Mouse (Mus musculus) lung, adult 2 months (tissue): ENCODE results near the gene Pcbp2. TPM values are rescaled to one million over a fixed set of nuclear protein-coding genes. Genes with fewer than 3 reads are reported as not detected.

Source experiments
- DNase-seq: peaks from one replicate; pipeline ENCODE4 v3.0.0; 2022
- H3K4me1 ChIP-seq: fragments of 200-500 bp; 2 replicates; pipeline ENCODE4 v1.6.1; 2011; ENCODE audit warnings: low read length; ENCODE audit not compliant: control insufficient read depth, insufficient read depth
- H3K4me3 ChIP-seq: fragments of 200-500 bp; replicated peaks from 2 replicates; pipeline ENCODE3; 2011; ENCODE audit warnings: low read depth, mild to moderate bottlenecking, control low read depth, low read length; ENCODE audit errors: extremely low read depth
- CTCF ChIP-seq: fragments of 200-500 bp; IDR thresholded peaks from 2 replicates; pipeline ENCODE4 v1.5.1; 2011; ENCODE audit warnings: mild to moderate bottlenecking, low read length, control low read depth; ENCODE audit not compliant: insufficient read depth
- POLR2A ChIP-seq: fragments of 200-500 bp; IDR thresholded peaks from 2 replicates; pipeline ENCODE4 v1.6.1; 2011; ENCODE audit warnings: low read depth, mild to moderate bottlenecking, control low read depth, low read length, borderline replicate concordance; ENCODE audit errors: extremely low read depth
- WGBS: fragments of 180-500 bp; shearing (Covaris S2); methylation state at CpG from one replicate; pipeline ENCODE4 v1.1.7; 2018; 5-methylcytosine and 5-hydroxymethylcytosine counted together
- polyA plus RNA-seq: library from polyadenylated mRNA; depleted of rRNA; stranded (reverse); fragments of >200 nt; gene quantifications from 2 replicates; pipeline ENCODE4 v1.2.3, GENCODE M21; 2012

Gene Pcbp2
- polyA plus RNA-seq, 1 experiment, result 395 TPM

DNA sequence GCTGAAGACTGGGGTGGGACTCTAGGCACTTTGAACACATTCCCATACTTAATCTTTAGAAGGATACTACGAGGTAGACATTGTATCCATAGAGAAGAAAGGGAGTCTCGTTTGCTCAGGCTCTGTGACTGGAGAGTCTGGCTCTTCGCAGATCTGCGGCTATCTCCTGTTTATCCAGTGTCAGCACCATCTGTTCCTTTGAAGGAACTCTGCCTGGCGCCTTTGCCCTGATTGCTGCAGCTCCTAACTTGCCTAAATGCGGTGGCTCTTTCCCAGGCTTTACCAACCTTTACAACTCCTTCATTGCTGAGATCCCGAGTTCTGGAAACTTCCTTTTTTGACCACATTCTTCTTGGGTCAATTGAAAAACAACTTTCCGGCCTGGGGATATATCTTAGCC lies 21.0 kb upstream of the Pcbp2 start:
- no peak for TF ChIP-seq CTCF
- no peak for TF ChIP-seq POLR2A
- Histone ChIP-seq H3K4me3 (no peak overlapping the region), H3K4me1 (no peaks in the 10 kb centered on the region)
- WGBS, result 65% methylated on average over 8 of the region's 8 CpGs
- no peak for DNase-seq

DNA sequence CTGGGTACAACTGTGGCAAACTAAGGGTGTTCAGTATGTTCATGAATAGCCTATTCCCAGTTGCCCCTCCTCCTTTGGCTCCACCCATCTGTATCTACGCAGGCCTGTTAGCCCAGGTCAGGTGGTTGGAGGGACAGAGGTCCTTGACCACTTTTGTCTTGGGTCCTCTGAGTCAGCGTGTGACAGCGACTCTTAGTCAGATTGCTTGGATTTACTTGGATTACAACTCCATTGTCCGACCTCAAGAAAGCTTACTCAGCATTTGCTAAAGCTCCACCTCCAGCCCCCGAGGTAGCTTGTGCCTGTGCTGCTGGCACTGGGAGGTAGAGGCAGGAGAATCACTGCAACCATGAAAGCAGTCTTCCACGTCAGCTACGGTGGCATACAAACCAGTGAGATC lies 19.4 kb upstream of the Pcbp2 start:
- 25% methylated on average over 7 of the region's 7 CpGs for WGBS
- DNase-seq, result no peak
- TF ChIP-seq POLR2A (0 out of 2 replicates have a peak, but pooled peaks have one; percentile 14), CTCF (no peak)
- no peaks in the 10 kb centered on the region for H3K4me1 ChIP-seq
- H3K4me3 ChIP-seq, result peak overlapping the region; percentile 33

- H3K4me1 ChIP-seq, result no peaks in the 10 kb centered on the region
- TF ChIP-seq POLR2A, result no peak
- TF ChIP-seq CTCF, result no peak
- peak overlapping the region; percentile 3 for H3K4me3 ChIP-seq
- WGBS, result 59% methylated on average over 26 of the region's 26 CpGs
- no peak for DNase-seq
Observed at GRCm38 (mm10) chr15:102451666-102452430, 18.5 kb upstream of the Pcbp2 start.

- no peak for DNase-seq
- TF ChIP-seq POLR2A, result no peak
- peak; percentile 56 for TF ChIP-seq CTCF
- no peaks in the 10 kb centered on the region; the same call in none of the 2 replicates for H3K4me1 ChIP-seq
- no peak overlapping the region for H3K4me3 ChIP-seq
- 43% methylated on average over 6 of the region's 6 CpGs for WGBS
Observed at GRCm38 (mm10) chr15:102455993-102456392, 14.3 kb upstream of the Pcbp2 start.

DNA sequence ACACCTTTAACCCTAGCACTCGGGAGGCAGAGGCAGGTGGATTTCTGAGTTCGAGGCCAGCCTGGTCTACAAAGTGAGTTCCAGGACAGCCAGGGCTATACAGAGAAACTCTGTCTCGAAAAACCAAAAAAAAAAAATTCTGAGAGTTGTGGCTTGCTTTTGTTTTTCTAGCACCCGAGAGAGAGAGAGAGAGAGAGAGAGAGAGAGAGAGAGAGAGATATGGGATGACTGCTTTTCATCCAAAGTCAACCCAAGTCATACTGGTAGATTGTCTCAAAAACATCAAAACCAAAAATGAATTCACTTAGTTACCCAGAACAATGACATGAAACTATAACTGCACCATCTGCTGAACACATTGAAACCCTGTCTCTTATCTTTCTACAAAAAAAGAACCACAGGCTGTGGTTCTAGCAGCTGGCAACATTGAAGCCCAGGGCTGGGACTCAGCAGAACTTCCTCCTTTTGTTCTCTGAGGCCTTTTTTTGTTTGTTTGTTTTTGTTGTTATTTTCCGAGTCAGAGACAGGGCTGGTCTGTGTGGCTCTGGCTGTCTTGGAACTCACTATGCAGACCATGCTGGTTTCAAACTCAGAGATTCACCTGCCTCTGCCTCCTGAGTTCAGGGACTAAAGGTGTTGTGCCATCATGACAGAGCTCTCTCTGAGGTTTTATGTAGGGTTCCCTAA lies 12.1 kb upstream of the Pcbp2 start:
- WGBS, result 58% methylated on average over 5 of the region's 5 CpGs
- DNase-seq, result no peak
- Histone ChIP-seq H3K4me3 (no peak overlapping the region), H3K4me1 (no peaks in the 10 kb centered on the region; the same call in none of the 2 replicates)
- TF ChIP-seq POLR2A, result no peak
- no peak for TF ChIP-seq CTCF

- H3K4me3 ChIP-seq, result peak within 1 kb of the TSS; percentile 87
- peak; percentile 88 for DNase-seq
- under 1% methylated on average over 19 of the region's 19 CpGs for WGBS
- TF ChIP-seq CTCF (peak; percentile 67), POLR2A (peak; percentile 89; the same call in 1 of the 2 replicates)
- H3K4me1 ChIP-seq, result no peaks in the 10 kb centered on the region; the same call in none of the 2 replicates
Observed at GRCm38 (mm10) chr15:102458904-102459317, 11.4 kb upstream of the Pcbp2 start, which contains the start of gene Prr13. Gene Prr13 (plus strand): TSS chr15:102459028.

DNA sequence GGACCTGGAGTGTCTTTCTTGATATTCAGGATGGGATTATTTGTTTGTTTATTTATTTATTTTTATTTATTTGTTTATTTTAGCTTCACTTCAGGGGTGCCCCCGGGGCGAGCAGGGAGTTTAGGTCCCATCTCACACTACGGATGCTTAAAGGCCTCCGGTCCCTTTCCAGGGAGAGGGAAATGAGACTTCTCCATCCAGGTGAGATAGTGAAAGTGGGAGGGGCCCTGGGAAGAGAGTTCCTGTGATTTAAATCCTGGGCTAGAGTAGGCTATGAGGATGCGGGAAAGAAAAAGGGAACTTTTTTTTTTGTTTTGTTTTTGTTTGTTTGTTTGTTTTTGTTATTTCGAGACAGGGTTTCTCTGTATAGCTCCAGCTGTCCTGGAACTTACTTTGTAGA lies 11.0 kb upstream of the Pcbp2 start:
- Histone ChIP-seq H3K4me3 (peak overlapping the region; percentile 87), H3K4me1 (no peaks in the 10 kb centered on the region; the same call in none of the 2 replicates)
- WGBS, result 28% methylated on average over 6 of the region's 6 CpGs
- DNase-seq, result no peak
- TF ChIP-seq CTCF (no peak), POLR2A (no peak)

- Histone ChIP-seq H3K4me1 (no peaks in the 10 kb centered on the region; the same call in none of the 2 replicates), H3K4me3 (peak overlapping the region; percentile 24)
- TF ChIP-seq POLR2A (no peak), CTCF (no peak)
- DNase-seq, result no peak
- WGBS, result 31% methylated on average over 5 of the region's 5 CpGs
Observed at GRCm38 (mm10) chr15:102459847-102460246, 10.5 kb upstream of the Pcbp2 start.

DNA sequence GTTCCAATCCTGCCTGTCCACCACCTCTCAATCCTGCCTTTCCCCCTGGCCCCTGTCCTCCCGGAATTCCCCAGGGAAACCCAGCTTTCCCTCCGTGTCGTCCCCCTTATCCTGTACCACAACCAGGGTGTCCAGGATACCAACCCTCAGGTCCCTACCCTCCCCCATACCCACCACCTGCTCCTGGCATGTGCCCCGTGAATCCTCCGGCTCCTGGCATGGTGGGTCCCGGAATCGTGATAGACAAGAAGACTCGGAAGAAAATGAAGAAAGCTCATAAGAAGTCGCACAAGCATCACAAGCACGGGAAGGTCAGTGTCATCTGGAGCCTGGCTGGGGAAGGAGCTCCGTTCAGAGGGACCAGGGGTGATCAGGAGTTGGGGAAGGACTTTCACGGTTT lies 9.9 kb upstream of the Pcbp2 start:
- TF ChIP-seq CTCF (no peak), POLR2A (no peak)
- H3K4me3 ChIP-seq, result peak overlapping the region; percentile 28
- H3K4me1 ChIP-seq, result no peaks in the 10 kb centered on the region; the same call in none of the 2 replicates
- DNase-seq, result no peak
- WGBS, result 67% methylated on average over 12 of the region's 12 CpGs

GRCm38 (mm10) chr15:102460971-102461370 lies 9.4 kb upstream of the Pcbp2 start:
- 38% methylated on average over 4 of the region's 4 CpGs for WGBS
- H3K4me1 ChIP-seq, result no peaks in the 10 kb centered on the region; the same call in none of the 2 replicates
- H3K4me3 ChIP-seq, result no peak overlapping the region
- TF ChIP-seq CTCF (no peak), POLR2A (no peak)
- DNase-seq, result no peak
